Comparison of ENCODE assay signal across 19 mouse cellular contexts in the genomic region with DNA sequence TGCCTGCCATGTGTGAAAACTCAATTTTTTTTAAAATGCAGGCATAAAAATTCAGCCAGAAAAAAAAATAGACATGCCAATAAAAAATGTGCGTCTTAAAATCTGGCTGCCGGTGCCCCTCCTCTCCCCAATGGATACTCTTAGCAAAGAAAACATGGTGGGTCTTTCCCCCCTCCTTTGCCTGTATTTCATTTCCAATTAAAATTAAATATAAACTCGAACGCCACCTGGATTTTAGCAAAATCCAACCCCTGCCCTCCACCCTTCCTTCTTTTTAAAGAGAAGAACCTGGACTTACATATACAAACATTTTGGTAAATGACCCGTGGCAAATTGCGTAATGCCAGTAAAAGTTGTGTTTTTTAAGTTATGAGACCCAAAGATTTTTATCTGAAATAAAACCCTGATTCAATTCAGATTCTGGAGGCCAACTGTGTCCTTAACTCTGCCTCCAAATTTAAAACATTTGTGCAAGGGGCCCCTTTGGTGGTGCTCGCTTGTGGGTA.
"Had no signal": no experiment of that assay in that cellular context is flagged by ENCODE, and none has a peak within 500 bp of the region (broad histone marks: within the 10 kb centered on the region; RNA-seq: fewer than 3 reads in every experiment).

No protein-coding gene starts in this region.

- H3K27me3 ChIP-seq: kidney, embryonic 15.5 days; limb, embryonic 12.5 days; liver, embryonic 12.5 days; liver, embryonic 15.5 days; stomach, embryonic 15.5 days had no signal

- H3K36me3 ChIP-seq: kidney, embryonic 15.5 days; limb, embryonic 12.5 days; liver, embryonic 12.5 days; liver, embryonic 15.5 days; stomach, embryonic 15.5 days had no signal

- H3K27ac ChIP-seq: kidney, embryonic 15.5 days; left cerebral cortex, adult 2 months; liver, embryonic 12.5 days; liver, embryonic 15.5 days; stomach, embryonic 15.5 days had no signal

- H3K9ac ChIP-seq: kidney, embryonic 15.5 days; limb, embryonic 12.5 days; liver, embryonic 12.5 days; liver, embryonic 15.5 days; stomach, embryonic 15.5 days had no signal

- H3K4me2 ChIP-seq: kidney, embryonic 15.5 days; limb, embryonic 12.5 days; liver, embryonic 12.5 days; liver, embryonic 15.5 days; midbrain, embryonic 11.5 days; stomach, embryonic 15.5 days had no signal

- H3K4me1 ChIP-seq: liver, embryonic 12.5 days; stomach, embryonic 15.5 days had no signal

- ATAC-seq: liver, embryonic 12.5 days had no signal

- H3K4me3 ChIP-seq: kidney, embryonic 15.5 days; left cerebral cortex, adult 2 months; limb, embryonic 12.5 days; liver, embryonic 12.5 days; liver, embryonic 15.5 days; stomach, embryonic 15.5 days had no signal

- H3K9me3 ChIP-seq: kidney, embryonic 15.5 days; limb, embryonic 12.5 days; liver, embryonic 12.5 days; liver, embryonic 15.5 days; stomach, embryonic 15.5 days had no signal

- DNase-seq: kidney, adult 11 months; kidney, adult 8-10 months; kidney, postnatal 10 days; kidney, postnatal 36 days; layer of hippocampus, postnatal 36 days; lung, adult 2 months; lung, postnatal 4 days; midbrain, embryonic 14.5 days; right cerebral cortex, adult 18-20 months; right cerebral cortex, postnatal 25 days; spleen, adult 18-20 months; thymus, postnatal 25 days had no signal
